Mouse (Mus musculus) forebrain, embryonic 11.5 days (tissue): ENCODE measurements at regions not wholly inside any gene's neighbourhood (a gene's known extent, or its start where the extent isn't known, plus 50 kb on each side); places are given as distances from the start of the nearest gene placed in this dataset.
A peak's percentile ranks its signal among the peaks of the same experiment; 100 is the strongest.

ENCODE experiments used
- ATAC-seq: fragments of 200-750 bp; cut with Nextera tagmentation; replicated peaks from 2 replicates; pipeline ENCODE4 v1.8.0; 2017; ENCODE audit warnings: moderate TSS enrichment; ENCODE audit not compliant: low FRiP score
- DNase-seq: peaks from one replicate; pipeline ENCODE4 v3.0.0-alpha.2; 2017; ENCODE audit warnings: low spot score
- H3K27ac ChIP-seq: fragments of 300-500 bp; sonication (generic); 2 replicates; pipeline ENCODE4 v1.5.1; 2014; ENCODE audit warnings: low read depth, low read length
- H3K27me3 ChIP-seq: fragments of 300-500 bp; sonication (generic); 2 replicates; pipeline ENCODE4 v1.6.1; 2014; ENCODE audit warnings: mild to moderate bottlenecking, low read length, mixed read lengths; ENCODE audit not compliant: control insufficient read depth, insufficient read depth
- H3K36me3 ChIP-seq: fragments of 300-500 bp; sonication (generic); 2 replicates; pipeline ENCODE4 v1.6.1; 2014; ENCODE audit warnings: mild to moderate bottlenecking, low read length, moderate library complexity, mixed read lengths; ENCODE audit not compliant: control insufficient read depth, insufficient read depth
- H3K4me1 ChIP-seq: fragments of 300-500 bp; sonication (generic); replicated peaks from 2 replicates; pipeline ENCODE4 v1.6.1; 2014; ENCODE audit warnings: low read length, mixed read lengths; ENCODE audit not compliant: control insufficient read depth, insufficient read depth
- H3K4me2 ChIP-seq: fragments of 300-500 bp; sonication (generic); 2 replicates; pipeline ENCODE4 v1.6.1; 2014; ENCODE audit warnings: low read depth, mild to moderate bottlenecking, low read length, moderate library complexity, mixed read lengths; ENCODE audit not compliant: severe bottlenecking
- H3K4me3 ChIP-seq: fragments of 300-500 bp; sonication (generic); 2 replicates; pipeline ENCODE4 v1.5.1; 2014; ENCODE audit warnings: low read depth, low read length
- H3K9ac ChIP-seq: fragments of 300-500 bp; sonication (generic); 2 replicates; pipeline ENCODE4 v1.6.1; 2014; ENCODE audit warnings: low read length
- H3K9me3 ChIP-seq: fragments of 300-500 bp; sonication (generic); 2 replicates; pipeline ENCODE4 v1.6.1; 2016; ENCODE audit warnings: low read length, mixed read lengths; ENCODE audit not compliant: control insufficient read depth
- WGBS: fragments of 180-500 bp; shearing (Covaris S2); extraction: QIAGEN DNeasy Blood & Tissue Kit; methylation state at CpG from one replicate; pipeline ENCODE4 v1.1.7; 2014; 5-methylcytosine and 5-hydroxymethylcytosine counted together

GRCm38 (mm10) chr6:100030522-100030921 is 256.8 kb downstream of the Rybp start:
- no peak for DNase-seq
- no peaks in the 10 kb centered on the region; the same call in 1 of the 2 replicates for H3K27me3 ChIP-seq
- H3K9me3 ChIP-seq: no peaks in the 10 kb centered on the region
- H3K4me2 ChIP-seq: no peak overlapping the region
- no peaks in the 10 kb centered on the region for H3K36me3 ChIP-seq
- no peak for ATAC-seq
- H3K4me3 ChIP-seq: no peak overlapping the region
- no peak overlapping the region for H3K27ac ChIP-seq
- H3K9ac ChIP-seq: no peak overlapping the region
- 41% methylated on average over 2 of the region's 2 CpGs for WGBS
- H3K4me1 ChIP-seq: no peaks in the 10 kb centered on the region; the same call in 1 of the 2 replicates

DNA sequence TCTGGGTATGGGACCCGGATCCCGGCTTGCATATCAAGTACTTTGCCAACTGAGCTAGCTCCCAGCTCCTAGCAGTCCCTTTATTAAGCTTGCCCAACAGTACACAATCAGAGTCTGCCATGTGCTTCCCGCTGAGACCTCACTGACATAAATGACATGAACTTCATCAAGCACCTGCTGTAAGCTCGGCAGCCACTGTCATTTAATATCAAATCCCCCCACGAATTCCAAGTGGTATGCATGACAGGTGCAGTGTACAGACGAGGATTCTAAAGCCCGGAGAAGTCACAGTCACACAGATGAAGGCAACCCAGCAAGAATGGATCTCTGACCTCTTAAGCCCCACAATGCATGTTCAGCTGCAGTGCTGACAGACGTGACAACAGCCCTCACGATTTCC is 257.3 kb downstream of the Rybp start:
- no peak for DNase-seq
- H3K4me2 ChIP-seq: no peak overlapping the region
- ATAC-seq: no peak
- no peaks in the 10 kb centered on the region; the same call in 1 of the 2 replicates for H3K4me1 ChIP-seq
- H3K9me3 ChIP-seq: no peaks in the 10 kb centered on the region
- H3K4me3 ChIP-seq: no peak overlapping the region
- H3K27me3 ChIP-seq: no peaks in the 10 kb centered on the region; the same call in 1 of the 2 replicates
- H3K9ac ChIP-seq: no peak overlapping the region
- H3K36me3 ChIP-seq: no peaks in the 10 kb centered on the region
- no peak overlapping the region for H3K27ac ChIP-seq
- WGBS: 49% methylated on average over 9 of the region's 9 CpGs

- Histone ChIP-seq H3K4me3 (no peak overlapping the region), H3K9me3 (no peaks in the 10 kb centered on the region), H3K4me1 (no peaks in the 10 kb centered on the region; the same call in 1 of the 2 replicates), H3K4me2 (no peak overlapping the region), H3K9ac (no peak overlapping the region), H3K27me3 (no peaks in the 10 kb centered on the region; the same call in 1 of the 2 replicates), H3K36me3 (no peaks in the 10 kb centered on the region), H3K27ac (no peak overlapping the region)
- ATAC-seq (no peak), DNase-seq (no peak)
- 58% methylated on average over 5 of the region's 5 CpGs for WGBS
Measured at GRCm38 (mm10) chr6:100027524-100027923, 259.8 kb downstream of the Rybp start.

DNA sequence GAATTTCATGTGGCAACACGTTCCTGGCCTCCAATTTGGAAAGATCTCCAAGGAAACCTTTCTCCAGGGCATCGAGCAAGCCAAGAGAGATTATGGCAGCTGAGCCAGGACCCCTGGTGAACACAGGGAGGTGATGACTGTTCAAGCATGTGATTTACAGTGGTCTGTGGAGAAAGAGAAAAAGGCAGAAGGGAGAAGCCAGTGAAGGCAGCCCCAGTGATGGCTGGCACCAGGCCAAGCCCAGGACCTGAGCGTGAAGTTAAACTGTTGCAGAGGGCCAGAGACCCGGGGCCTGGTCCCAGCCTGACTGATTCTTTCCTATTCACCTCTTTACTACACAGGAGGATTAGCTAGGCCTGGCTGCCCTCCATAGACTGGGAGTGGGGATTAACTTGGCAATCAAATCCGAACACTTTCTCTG is 261.7 kb downstream of the Rybp start:
- Histone ChIP-seq H3K27ac (no peak overlapping the region), H3K9me3 (no peaks in the 10 kb centered on the region), H3K4me2 (no peak overlapping the region), H3K36me3 (no peaks in the 10 kb centered on the region), H3K4me3 (no peak overlapping the region), H3K27me3 (no peaks in the 10 kb centered on the region; the same call in 1 of the 2 replicates), H3K9ac (no peak overlapping the region), H3K4me1 (no peaks in the 10 kb centered on the region; the same call in 1 of the 2 replicates)
- WGBS: 22% methylated on average over 5 of the region's 5 CpGs
- peak; percentile 67 for DNase-seq
- ATAC-seq: peak; percentile 70

- no peaks in the 10 kb centered on the region for H3K9me3 ChIP-seq
Measured at GRCm38 (mm10) chr6:100023434-100024095, 263.7 kb downstream of the Rybp start.

DNA sequence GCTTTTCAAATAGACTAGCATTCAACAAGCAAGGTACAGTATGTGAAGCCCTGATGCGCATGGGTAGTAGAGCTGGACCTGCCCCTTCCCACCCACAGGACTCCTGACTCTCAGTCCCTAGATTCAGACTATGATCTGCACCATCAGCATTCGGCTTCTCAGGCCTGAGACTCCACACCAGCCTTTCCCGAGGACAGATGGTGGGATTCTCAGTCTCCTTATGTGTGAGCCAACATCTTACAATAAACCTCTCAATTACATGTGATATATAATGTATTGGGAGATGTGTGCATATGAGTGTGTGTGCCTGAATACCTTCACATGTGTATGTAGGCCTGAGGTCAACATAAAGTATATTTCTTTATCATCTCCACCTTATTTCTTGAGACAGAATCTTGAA is 268.3 kb downstream of the Rybp start:
- Histone ChIP-seq H3K27me3 (no peaks in the 10 kb centered on the region), H3K36me3 (no peaks in the 10 kb centered on the region), H3K4me1 (no peaks in the 10 kb centered on the region), H3K27ac (no peak overlapping the region), H3K9ac (no peak overlapping the region), H3K9me3 (no peaks in the 10 kb centered on the region), H3K4me2 (no peak overlapping the region), H3K4me3 (no peak overlapping the region)
- no peak for ATAC-seq
- 81% methylated on average over 3 of the region's 3 CpGs for WGBS
- DNase-seq: no peak

More at GRCm38 (mm10) chr6:100023434-100024095, 263.7 kb downstream of the Rybp start:
- H3K4me3 ChIP-seq: no peak overlapping the region
- 72% methylated on average over 7 of the region's 7 CpGs for WGBS
- no peak overlapping the region for H3K9ac ChIP-seq
- H3K27ac ChIP-seq: no peak overlapping the region
- no peak for DNase-seq
- H3K4me1 ChIP-seq: no peaks in the 10 kb centered on the region; the same call in 1 of the 2 replicates
- H3K4me2 ChIP-seq: no peak overlapping the region
- no peak for ATAC-seq
- H3K27me3 ChIP-seq: no peaks in the 10 kb centered on the region
- H3K36me3 ChIP-seq: no peaks in the 10 kb centered on the region

GRCm38 (mm10) chr6:100013949-100014348 is 273.3 kb downstream of the Rybp start:
- WGBS: 59% methylated on average over 6 of the region's 6 CpGs

DNA sequence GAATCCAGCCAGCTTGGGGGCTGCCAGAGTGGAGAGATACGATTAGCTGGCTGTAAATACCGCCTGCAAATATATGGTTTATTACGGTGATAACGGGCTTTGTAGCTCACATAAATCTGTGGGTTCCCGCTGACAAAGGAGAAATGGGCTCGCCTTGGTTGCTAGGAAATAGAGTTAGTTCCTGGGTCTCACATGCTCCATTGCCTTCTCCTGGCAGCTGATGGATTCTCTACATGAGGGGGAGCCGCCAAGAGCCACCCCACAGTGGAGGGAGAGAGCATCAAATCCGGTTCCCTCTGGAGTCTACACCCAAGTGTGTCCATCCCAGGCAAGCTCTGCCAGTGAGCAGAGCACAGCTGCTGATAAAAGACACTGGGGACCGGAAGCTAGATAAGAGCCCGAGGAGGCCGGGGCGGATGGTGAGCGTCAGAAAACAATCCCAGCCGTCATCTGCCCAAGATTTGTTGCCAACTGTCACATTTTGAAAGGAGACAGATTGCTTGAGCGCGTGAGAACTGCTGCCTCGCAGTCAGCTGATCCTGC is 275.7 kb downstream of the Rybp start:
- WGBS: 63% methylated on average over 17 of the region's 17 CpGs
- peaks cover 3% of the 10 kb centered on the region; the same call in 1 of the 2 replicates for H3K4me1 ChIP-seq
- no peak overlapping the region for H3K9ac ChIP-seq
- no peak overlapping the region for H3K4me2 ChIP-seq
- DNase-seq (no peak), ATAC-seq (no peak)
- H3K4me3 ChIP-seq: no peak overlapping the region
- no peak overlapping the region for H3K27ac ChIP-seq
- no peaks in the 10 kb centered on the region for H3K27me3 ChIP-seq
- no peaks in the 10 kb centered on the region for H3K36me3 ChIP-seq
- H3K9me3 ChIP-seq: no peaks in the 10 kb centered on the region

More at GRCm38 (mm10) chr6:100013949-100014348, 273.3 kb downstream of the Rybp start:
- H3K9me3 ChIP-seq: no peaks in the 10 kb centered on the region
- no peak overlapping the region for H3K27ac ChIP-seq
- H3K9ac ChIP-seq: no peak overlapping the region
- ATAC-seq (no peak), DNase-seq (no peak)
- H3K4me1 ChIP-seq: peaks cover 3% of the 10 kb centered on the region; the same call in 1 of the 2 replicates
- no peak overlapping the region for H3K4me2 ChIP-seq
- H3K4me3 ChIP-seq: no peak overlapping the region
- no peaks in the 10 kb centered on the region for H3K27me3 ChIP-seq
- no peaks in the 10 kb centered on the region for H3K36me3 ChIP-seq
